Mouse (Mus musculus): ENCODE data around the gene Homer2.

The Homer2 gene

GRCm38 (mm10) chr7:81698357-81698756, 9.0 kb downstream of the Homer2 start:
- DNase-seq (ENCODE audit: low read depth, low spot score): peak; percentile 61

GRCm38 (mm10) chr7:81697954-81698353, 9.4 kb downstream of the Homer2 start:
- DNase-seq (ENCODE audit: low read depth, low spot score): no peak

DNA sequence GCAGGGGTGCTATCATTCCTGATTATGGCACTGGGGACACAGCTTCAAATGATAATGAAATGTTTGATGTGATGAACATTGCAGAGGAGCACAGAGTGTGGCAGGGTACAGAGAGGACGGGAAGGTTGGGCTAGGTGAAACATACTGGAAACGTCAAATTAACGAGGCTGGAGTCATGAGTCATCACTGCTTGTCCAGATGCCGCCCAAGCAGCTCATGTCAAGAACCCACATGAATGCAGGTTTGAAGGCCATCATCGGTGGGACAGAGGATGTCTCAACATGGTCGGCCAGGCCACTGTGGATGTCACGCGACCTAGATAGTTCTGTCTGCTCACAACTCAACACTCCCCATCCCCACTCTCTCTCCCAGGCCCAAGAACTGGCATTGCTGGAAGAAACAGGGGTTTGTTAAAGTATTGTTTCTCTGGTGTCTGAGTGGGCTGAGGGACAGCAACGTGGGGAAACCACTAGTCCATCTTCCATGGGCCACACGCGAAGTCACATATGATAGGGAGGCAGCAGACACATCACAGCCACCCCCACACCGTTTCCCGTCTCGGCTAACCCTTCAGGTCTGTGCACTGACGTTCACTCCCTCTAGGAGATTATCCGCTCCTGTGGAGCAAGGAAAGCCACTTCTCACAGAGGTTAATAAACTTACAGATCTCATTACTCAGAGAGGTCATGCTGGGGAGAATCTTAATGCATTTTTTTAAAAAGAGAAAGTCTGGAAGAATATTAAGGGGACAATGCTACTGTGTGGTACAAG, 11.4 kb downstream of the Homer2 start:
- no peak for DNase-seq (ENCODE audit: low read depth, low spot score)

GRCm38 (mm10) chr7:81691067-81691466, 16.3 kb downstream of the Homer2 start:
- no peak for DNase-seq (ENCODE audit: low read depth, low spot score)

DNA sequence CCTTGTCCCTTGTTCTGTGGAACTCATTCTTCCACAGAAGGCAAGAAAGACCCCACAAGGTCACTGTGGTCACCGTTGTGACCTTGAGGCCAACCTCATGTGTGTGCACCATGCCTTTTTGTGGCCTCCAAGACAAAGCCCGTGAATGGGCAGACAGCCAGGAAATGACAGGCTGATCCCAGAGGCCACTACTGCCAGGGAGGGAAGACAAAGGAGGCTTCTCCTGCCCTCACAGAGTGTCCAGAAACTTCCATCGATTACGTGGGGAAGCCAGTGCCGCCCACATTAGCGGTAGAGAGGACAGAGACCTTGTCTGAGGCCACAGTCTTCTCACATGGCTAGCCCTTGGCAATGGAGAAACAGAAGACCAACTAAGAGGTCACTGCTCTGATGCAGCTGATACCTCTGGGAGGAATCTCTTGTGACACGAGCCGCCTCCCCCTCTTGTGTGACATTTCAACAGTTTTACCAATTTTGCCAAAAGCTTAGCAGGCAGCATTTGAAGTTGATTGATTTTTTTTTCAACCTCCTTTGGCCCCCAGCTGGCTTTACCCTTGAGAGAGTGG, 18.1 kb downstream of the Homer2 start:
- DNase-seq (ENCODE audit: low read depth, low spot score): no peak

GRCm38 (mm10) chr7:81688378-81688777, 18.9 kb downstream of the Homer2 start:
- DNase-seq (ENCODE audit: low read depth, low spot score): no peak

DNA sequence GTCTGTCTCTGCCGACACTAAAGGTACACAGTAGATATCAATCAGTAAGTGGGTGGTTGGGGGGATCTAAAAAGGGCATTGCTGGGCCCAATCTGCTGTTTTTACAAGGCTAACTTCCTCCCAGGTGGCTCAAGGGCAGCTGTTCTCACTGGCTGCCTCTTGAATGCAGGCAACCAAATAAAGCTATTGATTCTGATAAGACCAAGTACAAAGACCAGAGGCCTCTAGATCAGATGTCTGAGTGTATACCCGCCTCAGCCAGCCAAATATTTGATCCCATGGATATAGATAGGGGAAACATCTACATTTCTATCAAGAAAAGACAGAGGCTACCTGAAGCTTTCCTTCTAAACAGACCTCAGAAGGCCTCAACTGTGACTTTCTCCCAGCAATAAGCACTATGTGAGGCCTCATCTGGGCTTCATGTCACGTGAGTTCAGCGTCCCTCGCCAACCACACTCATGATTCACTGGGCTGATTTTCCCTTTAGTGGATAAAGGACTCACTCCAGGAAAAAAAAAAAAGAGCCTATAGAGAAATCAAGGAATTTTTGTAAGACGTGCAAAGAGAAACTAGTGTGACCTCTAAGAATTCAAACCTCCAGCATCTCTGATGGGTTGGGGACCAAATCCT, 19.5 kb downstream of the Homer2 start:
- DNase-seq (ENCODE audit: low read depth, low spot score): no peak

DNA sequence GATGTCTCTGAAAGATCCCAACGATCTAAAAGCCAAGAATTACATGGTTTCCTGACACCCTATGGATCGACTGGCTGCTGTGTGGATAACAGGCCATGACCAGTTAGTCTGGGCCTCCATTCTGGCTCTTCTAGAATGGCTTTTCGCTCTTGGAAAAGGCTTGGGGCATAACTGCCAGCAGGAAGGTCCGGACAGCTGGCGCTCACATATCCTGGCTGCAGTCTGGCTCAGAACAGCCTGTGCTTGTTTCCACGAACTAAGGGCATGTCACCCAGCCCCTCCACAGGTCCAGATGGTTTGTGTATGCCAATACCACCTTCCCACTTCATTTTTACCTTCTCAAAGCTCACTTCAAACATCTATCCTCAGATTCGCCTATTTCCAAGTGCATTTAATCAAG, 22.0 kb downstream of the Homer2 start:
- DNase-seq (ENCODE audit: low read depth, low spot score): no peak

DNA sequence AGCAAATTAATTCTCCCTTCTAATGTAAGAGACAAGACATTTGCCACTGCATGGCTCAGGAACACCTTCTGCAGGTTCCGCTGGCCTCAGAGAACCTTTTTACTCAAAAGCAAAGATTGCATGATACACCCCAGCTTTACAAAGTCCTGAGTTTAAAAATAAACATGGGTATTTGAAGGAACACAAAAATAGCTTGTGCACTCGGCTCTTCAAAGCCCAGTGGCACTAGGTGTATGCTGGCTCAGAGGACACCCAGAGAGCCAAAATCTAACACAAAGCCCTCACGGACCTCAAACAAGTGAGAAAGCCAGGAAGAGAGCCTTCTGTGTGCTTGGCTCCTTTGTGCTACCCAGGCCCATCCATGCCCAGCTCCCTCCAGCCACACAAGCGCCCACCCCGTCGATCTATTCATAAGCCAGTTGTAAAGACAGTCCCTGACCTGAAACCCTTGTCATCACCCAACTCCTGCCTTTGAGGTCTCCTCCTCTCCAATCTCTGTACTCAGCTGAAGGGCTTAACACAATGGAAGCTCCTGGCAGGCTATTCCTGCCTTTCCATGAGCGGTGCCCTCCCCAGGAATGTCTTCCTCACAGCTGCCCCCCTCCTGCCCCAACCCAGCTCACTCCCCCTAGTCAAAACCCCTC, 23.4 kb downstream of the Homer2 start:
- no peak for DNase-seq (ENCODE audit: low read depth, low spot score)

- DNase-seq (ENCODE audit: low read depth, low spot score): no peak
Observed at GRCm38 (mm10) chr7:81681386-81681785, 25.9 kb downstream of the Homer2 start.

- no peak for DNase-seq (ENCODE audit: low read depth, low spot score)
Observed at GRCm38 (mm10) chr7:81673359-81674013, 33.8 kb downstream of the Homer2 start.

GRCm38 (mm10) chr7:81672735-81673291, 34.5 kb downstream of the Homer2 start:
- DNase-seq (ENCODE audit: low read depth, low spot score): no peak

GRCm38 (mm10) chr7:81667156-81667555, 40.2 kb downstream of the Homer2 start:
- no peak for DNase-seq (ENCODE audit: low read depth, low spot score)

- no peak for DNase-seq (ENCODE audit: low read depth, low spot score)
Observed at GRCm38 (mm10) chr7:81666585-81666984, 40.7 kb downstream of the Homer2 start.

DNA sequence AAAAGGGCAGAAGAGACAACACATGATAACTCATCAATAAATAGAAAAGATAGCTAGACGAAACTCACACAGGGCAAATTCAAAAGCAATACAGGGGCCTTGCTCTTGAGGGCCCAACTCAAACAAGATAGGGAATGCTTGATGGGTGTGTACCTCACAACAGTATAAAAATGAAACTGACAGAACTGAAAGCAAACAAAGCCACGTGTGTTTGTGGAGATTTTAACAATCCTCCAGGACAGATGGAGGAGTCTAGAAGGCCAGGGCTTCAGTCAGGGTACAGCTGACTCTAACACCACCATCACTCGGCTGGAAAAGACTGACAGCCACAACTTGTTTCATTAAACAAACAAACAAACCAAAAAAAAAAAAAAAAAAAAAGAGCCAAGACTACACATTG, 44.3 kb downstream of the Homer2 start:
- DNase-seq (ENCODE audit: low read depth, low spot score): no peak

- no peak for DNase-seq (ENCODE audit: low read depth, low spot score)
Observed at GRCm38 (mm10) chr7:81657631-81658347, 49.5 kb downstream of the Homer2 start.

DNA sequence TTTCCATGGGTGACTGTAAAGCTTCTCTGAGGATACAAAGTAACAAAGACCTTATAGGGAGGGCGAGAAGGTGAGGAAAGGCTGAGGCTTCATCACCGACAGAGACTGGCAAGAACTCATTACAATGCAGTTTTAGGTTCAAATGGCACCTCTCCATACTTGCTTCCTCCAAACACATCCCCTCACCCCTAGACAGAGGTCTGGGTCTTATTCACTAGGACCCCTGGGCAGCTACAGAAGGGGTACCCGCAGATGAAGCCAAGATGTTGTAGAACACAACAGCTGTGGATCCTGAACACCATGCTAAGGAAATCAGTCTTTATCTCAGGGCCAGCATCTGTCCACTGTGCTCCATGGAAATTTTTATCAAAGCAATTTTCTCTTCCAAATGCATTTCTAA, 50.3 kb downstream of the Homer2 start:
- DNase-seq (ENCODE audit: low read depth, low spot score): no peak

DNA sequence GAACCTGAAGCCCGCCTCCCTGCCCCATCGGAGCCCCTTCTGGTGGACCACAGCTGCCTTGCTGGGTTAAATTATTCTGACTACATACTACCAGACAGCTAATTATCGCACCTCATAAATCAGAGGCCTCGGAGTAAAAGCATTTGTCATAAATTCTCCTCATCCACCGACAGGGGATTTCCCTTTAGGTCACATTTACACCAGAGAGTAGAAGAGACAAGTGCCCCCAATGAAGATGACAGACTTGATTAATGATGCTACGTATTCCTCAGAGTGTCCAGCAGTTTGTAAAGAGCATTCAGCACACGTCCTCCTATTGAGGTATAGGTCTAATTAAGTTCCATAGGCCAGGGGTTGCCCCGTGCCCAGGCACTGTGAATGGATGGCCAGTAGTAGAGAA, 50.7 kb downstream of the Homer2 start:
- no peak for DNase-seq (ENCODE audit: low read depth, low spot score)

GRCm38 (mm10) chr7:81654946-81655718, 52.2 kb downstream of the Homer2 start:
- no peak for DNase-seq (ENCODE audit: low read depth, low spot score)

GRCm38 (mm10) chr7:81653988-81654387, 53.3 kb downstream of the Homer2 start:
- DNase-seq (ENCODE audit: low read depth, low spot score): peak; percentile 75
